Mouse (Mus musculus) testis, adult 2 months (tissue): Measurements from ENCODE around the gene 1700020D05Rik.

Experiments used
- CTCF ChIP-seq: fragments of 200-500 bp; IDR thresholded peaks from 2 replicates; pipeline ENCODE4 v1.5.1; 2012; ENCODE audit warnings: low read depth, mild to moderate bottlenecking, inconsistent platforms, low read length, moderate library complexity; ENCODE audit not compliant: control insufficient read depth, insufficient read depth, insufficient replicate concordance
- POLR2A ChIP-seq: fragments of 200-500 bp; IDR thresholded peaks from 2 replicates; pipeline ENCODE4 v1.6.1; 2012; ENCODE audit warnings: low read depth, mild to moderate bottlenecking, inconsistent platforms, low read length, moderate library complexity; ENCODE audit not compliant: control insufficient read depth

DNA sequence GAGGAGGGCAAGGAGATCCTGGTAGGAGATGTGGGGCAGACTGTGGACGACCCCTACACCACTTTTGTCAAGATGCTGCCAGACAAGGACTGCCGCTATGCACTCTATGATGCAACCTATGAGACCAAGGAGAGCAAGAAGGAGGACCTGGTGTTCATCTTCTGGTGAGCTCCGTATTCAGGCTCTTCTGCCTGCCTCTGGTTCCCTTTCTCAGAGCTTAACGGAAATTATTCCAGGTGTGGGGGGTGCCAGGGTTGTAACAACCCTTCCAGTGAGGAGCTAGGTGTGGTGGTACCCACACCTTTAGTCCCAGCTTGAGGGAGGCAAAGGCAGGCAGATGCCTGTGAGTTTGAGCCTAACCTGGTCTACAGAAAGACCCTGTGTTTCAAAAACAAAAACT is 10.9 kb downstream of the 1700020D05Rik start:
- TF ChIP-seq CTCF = no peak
- no peak for TF ChIP-seq POLR2A
